Mouse (Mus musculus) neural tube, embryonic 11.5 days (tissue): ENCODE measurements at regions not wholly inside any gene's neighbourhood (a gene's known extent, or its start where the extent isn't known, plus 50 kb on each side); places are given as distances from the start of the nearest gene placed in this dataset.
A peak's percentile ranks its signal among the peaks of the same experiment; 100 is the strongest.

Experiments
- ATAC-seq: fragments of 200-750 bp; cut with Nextera tagmentation; 2 replicates; pipeline ENCODE4 v1.8.0; 2017; ENCODE audit warnings: moderate number of reproducible peaks, mild to moderate bottlenecking, moderate TSS enrichment, moderate library complexity; ENCODE audit not compliant: insufficient read depth, low FRiP score, low TSS enrichment
- DNase-seq: peaks from one replicate; pipeline ENCODE4 v3.0.0-alpha.2; 2015; ENCODE audit warnings: low spot score
- H3K27ac ChIP-seq: fragments of 300-500 bp; sonication (generic); 2 replicates; pipeline ENCODE4 v1.5.1; 2014; ENCODE audit warnings: low read depth, mild to moderate bottlenecking, low read length
- H3K27me3 ChIP-seq: fragments of 300-500 bp; sonication (generic); 2 replicates; pipeline ENCODE4 v1.6.1; 2014; ENCODE audit warnings: mild to moderate bottlenecking, low read length, mixed read lengths; ENCODE audit not compliant: control insufficient read depth, insufficient read depth
- H3K36me3 ChIP-seq: fragments of 300-500 bp; sonication (generic); 2 replicates; pipeline ENCODE4 v1.6.1; 2014; ENCODE audit warnings: mild to moderate bottlenecking, low read length, moderate library complexity, mixed read lengths; ENCODE audit not compliant: control insufficient read depth, insufficient read depth
- H3K4me1 ChIP-seq: fragments of 300-500 bp; sonication (generic); 2 replicates; pipeline ENCODE4 v1.6.1; 2014; ENCODE audit warnings: low read length, mixed read lengths; ENCODE audit not compliant: control insufficient read depth, insufficient read depth
- H3K4me2 ChIP-seq: fragments of 300-500 bp; sonication (generic); 2 replicates; pipeline ENCODE4 v1.6.1; 2014; ENCODE audit warnings: low read depth, mild to moderate bottlenecking, moderate library complexity
- H3K4me3 ChIP-seq: fragments of 300-500 bp; sonication (generic); 2 replicates; pipeline ENCODE4 v1.5.1; 2014; ENCODE audit warnings: low read depth, low read length
- H3K9ac ChIP-seq: fragments of 300-500 bp; sonication (generic); 2 replicates; pipeline ENCODE4 v1.6.1; 2014; ENCODE audit warnings: mild to moderate bottlenecking, low read length
- H3K9me3 ChIP-seq: fragments of 300-500 bp; sonication (generic); 2 replicates; pipeline ENCODE4 v1.6.1; 2016; ENCODE audit warnings: low read length; ENCODE audit not compliant: control insufficient read depth
- WGBS: fragments of 180-500 bp; shearing (Covaris S2); extraction: QIAGEN DNeasy Blood & Tissue Kit; methylation state at CpG from one replicate; pipeline ENCODE4 v1.1.7; 2014; 5-methylcytosine and 5-hydroxymethylcytosine counted together

- H3K9ac ChIP-seq, result no peak overlapping the region
- H3K27me3 ChIP-seq, result no peaks in the 10 kb centered on the region
- ATAC-seq, result no peak
- no peak overlapping the region for H3K4me2 ChIP-seq
- no peak overlapping the region for H3K4me3 ChIP-seq
- H3K4me1 ChIP-seq, result no peaks in the 10 kb centered on the region
- 79% methylated on average over 4 of the region's 4 CpGs for WGBS
- no peak overlapping the region for H3K27ac ChIP-seq
- H3K9me3 ChIP-seq, result no peaks in the 10 kb centered on the region
- no peak for DNase-seq
- no peaks in the 10 kb centered on the region for H3K36me3 ChIP-seq
These were observed 362.8 kb upstream of the Pcsk5 start for GRCm38 (mm10) chr19:18200105-18200782.

GRCm38 (mm10) chr19:18189102-18189742 is 351.8 kb upstream of the Pcsk5 start:
- ATAC-seq (peak; percentile 77), DNase-seq (no peak)
- Histone ChIP-seq H3K36me3 (no peaks in the 10 kb centered on the region), H3K9ac (no peak overlapping the region), H3K27ac (no peak overlapping the region), H3K4me2 (no peak overlapping the region), H3K9me3 (no peaks in the 10 kb centered on the region), H3K4me1 (peaks cover 3% of the 10 kb centered on the region; the same call in 1 of the 2 replicates), H3K27me3 (no peaks in the 10 kb centered on the region), H3K4me3 (no peak overlapping the region)
- 22% methylated on average over 4 of the region's 4 CpGs for WGBS

GRCm38 (mm10) chr19:18188122-18188866 is 350.9 kb upstream of the Pcsk5 start:
- H3K9ac ChIP-seq, result no peak overlapping the region
- no peak overlapping the region for H3K27ac ChIP-seq
- H3K36me3 ChIP-seq, result no peaks in the 10 kb centered on the region
- DNase-seq (no peak), ATAC-seq (peak; percentile 63)
- no peak overlapping the region for H3K4me2 ChIP-seq
- H3K4me1 ChIP-seq, result peaks cover 3% of the 10 kb centered on the region; the same call in 1 of the 2 replicates
- H3K9me3 ChIP-seq, result no peaks in the 10 kb centered on the region
- no peaks in the 10 kb centered on the region for H3K27me3 ChIP-seq
- H3K4me3 ChIP-seq, result no peak overlapping the region
- WGBS, result 25% methylated on average over 9 of the region's 9 CpGs

- H3K9me3 ChIP-seq, result no peaks in the 10 kb centered on the region
- no peak overlapping the region for H3K9ac ChIP-seq
- peaks cover 3% of the 10 kb centered on the region; the same call in 1 of the 2 replicates for H3K4me1 ChIP-seq
- WGBS, result 69% methylated on average over 1 of the region's 1 CpGs
- DNase-seq (no peak), ATAC-seq (no peak)
- no peaks in the 10 kb centered on the region for H3K27me3 ChIP-seq
- no peak overlapping the region for H3K4me3 ChIP-seq
- H3K36me3 ChIP-seq, result no peaks in the 10 kb centered on the region
- H3K27ac ChIP-seq, result no peak overlapping the region
- no peak overlapping the region for H3K4me2 ChIP-seq
These were observed 348.5 kb upstream of the Pcsk5 start for GRCm38 (mm10) chr19:18185767-18186554.

- Histone ChIP-seq H3K27ac (no peak overlapping the region), H3K36me3 (no peaks in the 10 kb centered on the region), H3K4me1 (peaks cover 3% of the 10 kb centered on the region; the same call in 1 of the 2 replicates), H3K9ac (no peak overlapping the region), H3K27me3 (no peaks in the 10 kb centered on the region), H3K9me3 (no peaks in the 10 kb centered on the region), H3K4me2 (no peak overlapping the region), H3K4me3 (no peak overlapping the region)
- DNase-seq, result no peak
- 82% methylated on average over 2 of the region's 2 CpGs for WGBS
- ATAC-seq, result no peak
These were observed 347.8 kb upstream of the Pcsk5 start for GRCm38 (mm10) chr19:18185211-18185610.

GRCm38 (mm10) chr19:18176200-18176599 is 338.8 kb upstream of the Pcsk5 start:
- no peaks in the 10 kb centered on the region for H3K27me3 ChIP-seq

GRCm38 (mm10) chr19:18146494-18146893 is 309.1 kb upstream of the Pcsk5 start:
- no peak for ATAC-seq
- Histone ChIP-seq H3K27me3 (no peaks in the 10 kb centered on the region), H3K9ac (no peak overlapping the region), H3K9me3 (no peaks in the 10 kb centered on the region), H3K36me3 (no peaks in the 10 kb centered on the region), H3K4me2 (no peak overlapping the region), H3K4me1 (no peaks in the 10 kb centered on the region), H3K4me3 (no peak overlapping the region), H3K27ac (no peak overlapping the region)
- 78% methylated on average over 3 of the region's 3 CpGs for WGBS
- no peak for DNase-seq

More at GRCm38 (mm10) chr19:18176200-18176599, 338.8 kb upstream of the Pcsk5 start:
- Histone ChIP-seq H3K36me3 (no peaks in the 10 kb centered on the region), H3K9ac (no peak overlapping the region), H3K27ac (no peak overlapping the region), H3K9me3 (no peaks in the 10 kb centered on the region), H3K4me1 (no peaks in the 10 kb centered on the region), H3K4me2 (no peak overlapping the region), H3K4me3 (no peak overlapping the region)
- ATAC-seq (no peak), DNase-seq (no peak)
- 76% methylated on average over 3 of the region's 3 CpGs for WGBS

GRCm38 (mm10) chr19:18130936-18131335 is 293.5 kb upstream of the Pcsk5 start:
- DNase-seq, result no peak
- no peak for ATAC-seq
- 94% methylated on average over 3 of the region's 3 CpGs for WGBS
- H3K4me3 ChIP-seq, result no peak overlapping the region
- no peak overlapping the region for H3K27ac ChIP-seq
- no peaks in the 10 kb centered on the region for H3K4me1 ChIP-seq
- H3K9ac ChIP-seq, result no peak overlapping the region
- H3K9me3 ChIP-seq, result no peaks in the 10 kb centered on the region
- H3K27me3 ChIP-seq, result no peaks in the 10 kb centered on the region
- H3K4me2 ChIP-seq, result no peak overlapping the region
- no peaks in the 10 kb centered on the region for H3K36me3 ChIP-seq
